In genomic region chr19:40762023-40762759, GRCm38 (mm10) we compare ENCODE assay signal across 8 mouse cellular contexts. TPM values are rescaled to one million over a fixed set of nuclear protein-coding genes. Genes with fewer than 3 reads are reported as not detected.
A peak's percentile ranks its signal among the peaks of the same experiment; 100 is the strongest.
DNase-seq lines count a peak whose midpoint lies in the region; ATAC-seq and TF ChIP-seq lines count a peak whose summit lies in the region.

No protein-coding gene starts in this region.

- no peaks in the 10 kb centered on the region for H3K36me3 ChIP-seq in embryonic facial prominence, embryonic 14.5 days (ENCODE audit: control insufficient read depth, insufficient read depth, low read length)
- H3K36me3 ChIP-seq in neural tube, embryonic 15.5 days = no peaks in the 10 kb centered on the region

- no peaks in the 10 kb centered on the region for H3K27me3 ChIP-seq in embryonic facial prominence, embryonic 14.5 days (replicated peaks; ENCODE audit: control insufficient read depth, insufficient read depth, low read length)
- no peaks in the 10 kb centered on the region for H3K27me3 ChIP-seq in neural tube, embryonic 15.5 days (replicated peaks)

- peak; percentile 19 to 20 for DNase-seq in cerebellum, postnatal 10 days
- DNase-seq in cerebellum, adult 8-10 months = no peak
- DNase-seq in embryonic facial prominence, embryonic 14.5 days (ENCODE audit: low spot score) = peak; percentile 36
- DNase-seq in heart, postnatal 14 days = peak; percentile 6 to 26
- peak; percentile 53 to 65 for DNase-seq in layer of hippocampus, adult 2 months (ENCODE audit: low spot score in 2 of 2)
- DNase-seq in lung, adult 2 months = no peak
- no peak for DNase-seq in MN1 (ENCODE audit: low spot score)

- no peaks in the 10 kb centered on the region for H3K9me3 ChIP-seq in embryonic facial prominence, embryonic 14.5 days (ENCODE audit: control insufficient read depth, low read length)
- no peaks in the 10 kb centered on the region for H3K9me3 ChIP-seq in neural tube, embryonic 15.5 days (replicated peaks)

- H3K4me1 ChIP-seq in embryonic facial prominence, embryonic 14.5 days (ENCODE audit: control insufficient read depth, insufficient read depth, low read length) = no peaks in the 10 kb centered on the region
- no peaks in the 10 kb centered on the region; the same call in 1 of the 2 replicates for H3K4me1 ChIP-seq in lung, adult 2 months (ENCODE audit: control insufficient read depth, insufficient read depth, low read length)
- peaks cover 11% of the 10 kb centered on the region for H3K4me1 ChIP-seq in neural tube, embryonic 15.5 days

- no peak for TF ChIP-seq POLR2A in lung, adult 2 months (IDR thresholded peaks at IDR 0.05; ENCODE audit: borderline replicate concordance, extremely low read depth, low read depth, low read length)

- 29% methylated on average over 22 of the region's 22 CpGs for WGBS in embryonic facial prominence, embryonic 14.5 days
- WGBS in lung, adult 2 months = 33% methylated on average over 22 of the region's 22 CpGs
- WGBS in neural tube, embryonic 15.5 days = 42% methylated on average over 22 of the region's 22 CpGs

- peak overlapping the region; percentile 62 for H3K4me2 ChIP-seq in embryonic facial prominence, embryonic 14.5 days (ENCODE audit: low read depth, low read length)
- H3K4me2 ChIP-seq in neural tube, embryonic 15.5 days = peak overlapping the region; percentile 55

- no peak overlapping the region for H3K27ac ChIP-seq in embryonic facial prominence, embryonic 14.5 days (replicated peaks; ENCODE audit: low read depth, low read length)
- peak overlapping the region; percentile 67 for H3K27ac ChIP-seq in layer of hippocampus, adult 2 months
- H3K27ac ChIP-seq in neural tube, embryonic 15.5 days (replicated peaks) = no peak overlapping the region

- no peak for TF ChIP-seq CTCF in layer of hippocampus, adult 2 months (conservative IDR thresholded peaks at IDR 0.05)
- no peak for TF ChIP-seq CTCF in lung, adult 2 months (IDR thresholded peaks at IDR 0.05; ENCODE audit: insufficient read depth, low read length)

- peak; percentile 55; the same call in 1 of the 2 replicates for ATAC-seq in embryonic facial prominence, embryonic 14.5 days (ENCODE audit: low read depth)
- ATAC-seq in neural tube, embryonic 15.5 days (ENCODE audit: low FRiP score) = no peak

- intact Hi-C loops in heart, postnatal 14 days (cut with DNase I) = no loop called here

- H3K4me3 ChIP-seq in embryonic facial prominence, embryonic 14.5 days (ENCODE audit: low read depth, low read length) = peak overlapping the region; percentile 38
- H3K4me3 ChIP-seq in layer of hippocampus, adult 2 months = peak overlapping the region; percentile 47
- peak overlapping the region; percentile 54 for H3K4me3 ChIP-seq in lung, adult 2 months (replicated peaks; ENCODE audit: extremely low read depth, low read depth, low read length)
- H3K4me3 ChIP-seq in neural tube, embryonic 15.5 days (replicated peaks) = peak overlapping the region; percentile 28

- peak overlapping the region; percentile 69 for H3K9ac ChIP-seq in embryonic facial prominence, embryonic 14.5 days (ENCODE audit: low read depth, low read length)
- H3K9ac ChIP-seq in neural tube, embryonic 15.5 days (replicated peaks) = peak overlapping the region; percentile 23; the same call in 1 of the 2 replicates

RNA-seq across cellular contexts. Expression of gene Cc2d2b, which starts 13.6 kb away (rescaled TPM):
- polyA plus RNA-seq in embryonic facial prominence, embryonic 14.5 days (2014; fragmentation: Nextera tagmentation; extraction: Ambion mirVana) = not detected in 2 replicates
- not detected for total RNA-seq in heart, postnatal 14 days (2021)
- total RNA-seq in layer of hippocampus, adult 2 months (2021) = under 1 TPM; 0.32 to 0.72 TPM
- polyA plus RNA-seq in lung, adult 2 months (2012; rRNA removed) = 0.02 TPM in 1 of 2 replicates, not detected in the other
- 0.23 and 0.55 TPM in 2 replicates for polyA plus RNA-seq in neural tube, embryonic 15.5 days (2015; fragmentation: Nextera tagmentation; extraction: Ambion mirVana)

Comparison
In these comparisons a context has a peak if more than half of its experiments do, and no peak if none do; other contexts are left out.
1. DNase-seq: peak in cerebellum, postnatal 10 days (2 of 2), embryonic facial prominence, embryonic 14.5 days (single experiment), heart, postnatal 14 days (2 of 2) and layer of hippocampus, adult 2 months (2 of 2); none in cerebellum, adult 8-10 months (single experiment), lung, adult 2 months (single experiment) and MN1 (single experiment).
2. Peak in every context shown above with its lines, with median percentiles within 50 percentile points of each other: H3K4me3 ChIP-seq.